Mouse (Mus musculus) liver, adult 2 months (tissue): ENCODE measurements around the gene Rnase13. TPM values are rescaled to one million over a fixed set of nuclear protein-coding genes. Genes with fewer than 3 reads are reported as not detected.

Experiments
- DNase-seq: peaks from one replicate; pipeline ENCODE4 v3.0.0-alpha.2; 2011; ENCODE audit warnings: low read depth, low spot score; ENCODE audit errors: extremely low read depth
- H3K27ac ChIP-seq: fragments of 200-500 bp; replicated peaks from 2 replicates; pipeline ENCODE4 v1.5.1; 2012; ENCODE audit warnings: low read depth, mild to moderate bottlenecking, control low read depth, inconsistent platforms, low read length; ENCODE audit not compliant: insufficient read depth
- H3K27me3 ChIP-seq: fragments of 200-500 bp; 2 replicates; pipeline ENCODE4 v1.6.1; 2012; ENCODE audit warnings: mild to moderate bottlenecking, moderate library complexity, low read length, inconsistent platforms; ENCODE audit not compliant: control insufficient read depth, insufficient read depth
- H3K36me3 ChIP-seq: fragments of 200-500 bp; 2 replicates; pipeline ENCODE4 v1.6.1; 2012; ENCODE audit warnings: low read length, inconsistent platforms; ENCODE audit not compliant: control insufficient read depth, insufficient read depth
- H3K4me1 ChIP-seq: fragments of 200-500 bp; 2 replicates; pipeline ENCODE4 v1.6.1; 2011; ENCODE audit warnings: low read length; ENCODE audit not compliant: control insufficient read depth, insufficient read depth
- H3K4me3 ChIP-seq: fragments of 200-500 bp; 2 replicates; pipeline ENCODE4 v1.5.1; 2011; ENCODE audit warnings: low read depth, mild to moderate bottlenecking, control low read depth, low read length, moderate library complexity; ENCODE audit not compliant: insufficient read depth
- H3K79me2 ChIP-seq: fragments of 200-500 bp; 2 replicates; pipeline ENCODE4 v1.6.1; 2012; ENCODE audit warnings: inconsistent platforms, mild to moderate bottlenecking, low read length, moderate library complexity; ENCODE audit not compliant: control insufficient read depth, insufficient read depth
- H3K9ac ChIP-seq: fragments of 200-500 bp; 2 replicates; pipeline ENCODE4 v1.6.1; 2012; ENCODE audit warnings: low read depth, mild to moderate bottlenecking, control low read depth, inconsistent platforms, low read length
- CTCF ChIP-seq: fragments of 200-500 bp; IDR thresholded peaks from 2 replicates; pipeline ENCODE4 v1.5.1; 2011; ENCODE audit warnings: low read depth, low read length, control low read depth
- POLR2A ChIP-seq: fragments of 200-500 bp; IDR thresholded peaks from 2 replicates; pipeline ENCODE4 v1.6.1; 2011; ENCODE audit warnings: low read length, control low read depth; ENCODE audit not compliant: insufficient read depth; ENCODE audit errors: extremely low read depth
- WGBS: fragments of 180-500 bp; shearing (Covaris S2); methylation state at CpG from one replicate; pipeline ENCODE4 v1.1.7; 2018; 5-methylcytosine and 5-hydroxymethylcytosine counted together
- polyA plus RNA-seq: library from polyadenylated mRNA; depleted of rRNA; stranded (reverse); fragments of >200 nt; gene quantifications from 2 replicates; pipeline ENCODE4 v1.2.3, GENCODE M21; 2012
- total RNA-seq: library from RNA; depleted of rRNA; stranded (reverse); fragments of >200 nt; gene quantifications from 2 replicates; pipeline ENCODE4 v1.2.3, GENCODE M21; 2014

The Rnase13 gene
- total and polyA plus RNA-seq, 2 experiments, result 0.24 TPM; not detected in 1

DNA sequence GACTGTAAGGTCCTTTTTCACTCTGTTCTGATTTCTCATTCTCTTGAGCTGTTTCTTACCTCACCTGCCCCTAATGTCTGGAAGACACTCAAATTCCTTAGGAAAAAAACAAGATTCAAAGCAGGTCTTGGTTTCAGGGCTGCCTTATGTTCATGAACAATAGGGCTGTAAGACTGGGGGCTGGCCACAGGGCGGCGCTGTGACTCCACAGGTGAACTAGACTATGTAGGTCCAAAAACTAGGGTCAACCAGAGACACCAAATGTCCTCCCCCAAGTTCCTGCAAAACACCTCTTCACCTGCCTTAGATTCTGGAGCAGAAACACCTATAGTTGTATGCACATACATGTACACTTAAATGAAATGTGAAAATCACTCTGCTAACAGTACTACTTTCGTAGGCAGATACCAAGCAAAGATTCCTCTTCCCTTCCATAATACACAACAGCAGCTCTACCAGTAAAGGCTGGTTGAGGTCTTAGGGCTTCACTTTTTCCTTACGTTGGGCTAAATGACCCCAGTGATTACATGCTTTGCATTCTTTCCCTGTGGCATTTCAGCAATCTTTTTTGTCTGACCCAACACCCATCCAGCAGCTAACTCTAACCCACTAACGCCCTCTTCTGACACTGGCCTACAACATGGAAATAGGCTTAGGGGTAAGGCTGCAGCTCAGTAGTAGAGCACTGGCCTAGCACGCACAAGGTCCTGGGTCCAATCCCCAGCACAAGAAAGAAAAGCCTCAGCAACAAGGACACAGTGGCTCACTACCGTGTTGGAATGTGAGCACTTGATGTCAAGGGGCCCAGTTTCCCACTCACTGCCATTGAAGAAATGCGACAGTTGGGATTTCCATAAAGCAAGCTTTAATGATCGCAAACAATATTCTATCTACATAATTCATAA is 19.5 kb downstream of the Rnase13 start:
- peak; percentile 71 for DNase-seq
- TF ChIP-seq CTCF (peak; percentile 95), POLR2A (no peak)
- no peaks in the 10 kb centered on the region for H3K27me3 ChIP-seq
- peaks cover 31% of the 10 kb centered on the region for H3K4me1 ChIP-seq
- no peak overlapping the region; the same call in 1 of the 2 replicates for H3K9ac ChIP-seq
- H3K4me3 ChIP-seq, result no peak overlapping the region
- H3K36me3 ChIP-seq, result peaks cover 36% of the 10 kb centered on the region
- 33% methylated on average over 9 of the region's 9 CpGs for WGBS
- no peaks in the 10 kb centered on the region for H3K79me2 ChIP-seq
- peak overlapping the region; percentile 66 for H3K27ac ChIP-seq

- TF ChIP-seq CTCF (no peak), POLR2A (no peak)
- H3K79me2 ChIP-seq, result no peaks in the 10 kb centered on the region
- no peaks in the 10 kb centered on the region; the same call in 1 of the 2 replicates for H3K36me3 ChIP-seq
- H3K4me1 ChIP-seq, result peaks cover 10% of the 10 kb centered on the region
- H3K4me3 ChIP-seq, result no peak overlapping the region
- peak overlapping the region; percentile 46; the same call in 1 of the 2 replicates for H3K27ac ChIP-seq
- DNase-seq, result peak; percentile 96
- no peak overlapping the region for H3K9ac ChIP-seq
- 27% methylated on average over 1 of the region's 1 CpGs for WGBS
- H3K27me3 ChIP-seq, result no peaks in the 10 kb centered on the region
These were observed 23.2 kb downstream of the Rnase13 start for GRCm38 (mm10) chr14:51899351-51899750.

DNA sequence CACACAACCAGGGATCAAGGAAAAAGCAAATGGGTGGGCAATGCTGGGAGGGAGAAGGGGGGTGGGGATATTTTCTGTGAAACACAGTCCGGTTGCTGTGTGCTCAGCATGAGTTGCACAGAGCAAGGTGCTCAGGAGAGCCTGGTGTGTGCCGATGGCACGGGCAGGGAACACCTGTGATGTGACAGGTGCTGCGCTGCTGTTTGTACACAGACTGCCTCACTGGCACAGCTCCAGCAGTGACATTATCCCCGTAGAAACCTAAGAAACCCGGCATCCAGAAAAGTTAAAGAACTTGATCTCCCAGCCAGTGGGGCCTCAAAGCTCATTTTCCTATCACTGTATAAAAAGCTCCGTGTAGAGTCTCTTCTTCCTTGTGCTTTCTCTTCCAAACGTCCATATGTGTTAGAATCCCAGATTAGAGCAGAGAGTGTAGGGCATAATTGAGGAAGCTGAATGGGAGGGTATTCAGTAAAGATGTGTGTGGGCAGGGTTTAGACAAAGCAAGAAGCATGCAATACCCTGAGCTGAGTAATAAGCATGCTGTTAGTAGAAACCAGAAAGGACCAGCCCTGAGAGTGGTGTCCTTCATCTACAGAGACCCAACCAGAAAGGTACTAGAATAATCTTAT is 25.9 kb downstream of the Rnase13 start:
- peaks cover 4% of the 10 kb centered on the region; the same call in 1 of the 2 replicates for H3K36me3 ChIP-seq
- no peaks in the 10 kb centered on the region for H3K79me2 ChIP-seq
- peaks cover 10% of the 10 kb centered on the region for H3K4me1 ChIP-seq
- no peak for DNase-seq
- H3K27me3 ChIP-seq, result no peaks in the 10 kb centered on the region
- no peak overlapping the region for H3K4me3 ChIP-seq
- H3K9ac ChIP-seq, result no peak overlapping the region
- no peak for TF ChIP-seq CTCF
- no peak for TF ChIP-seq POLR2A
- no peak overlapping the region for H3K27ac ChIP-seq
- 65% methylated on average over 8 of the region's 8 CpGs for WGBS

DNA sequence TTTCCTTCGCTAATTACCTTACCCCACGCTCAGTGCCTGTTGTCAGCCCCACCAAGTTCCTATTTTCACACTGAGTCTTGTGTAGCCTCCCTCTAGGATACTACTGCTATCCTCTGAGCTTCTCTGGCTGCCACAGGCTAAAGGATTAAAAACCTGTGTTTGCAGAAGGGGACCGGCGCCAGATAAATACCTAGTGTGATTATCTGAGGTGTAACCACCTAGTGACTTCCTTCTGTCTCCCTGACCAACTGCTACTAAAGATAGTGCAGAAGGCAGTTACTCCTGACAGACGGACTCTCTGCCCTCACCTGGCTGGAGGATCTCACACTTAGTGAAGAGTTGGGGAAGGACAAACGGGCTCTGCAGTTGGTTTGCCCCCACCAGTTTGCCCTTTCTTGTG is 26.6 kb downstream of the Rnase13 start:
- Histone ChIP-seq H3K4me1 (peaks cover 10% of the 10 kb centered on the region), H3K27me3 (no peaks in the 10 kb centered on the region), H3K27ac (no peak overlapping the region), H3K4me3 (no peak overlapping the region), H3K9ac (no peak overlapping the region), H3K36me3 (peaks cover 9% of the 10 kb centered on the region), H3K79me2 (no peaks in the 10 kb centered on the region)
- no peak for DNase-seq
- TF ChIP-seq CTCF, result no peak
- TF ChIP-seq POLR2A, result no peak
- 89% methylated on average over 6 of the region's 6 CpGs for WGBS

GRCm38 (mm10) chr14:51895071-51895470 is 27.5 kb downstream of the Rnase13 start:
- peaks cover 17% of the 10 kb centered on the region for H3K36me3 ChIP-seq
- no peaks in the 10 kb centered on the region for H3K27me3 ChIP-seq
- H3K4me1 ChIP-seq, result peaks cover 10% of the 10 kb centered on the region
- no peak overlapping the region for H3K9ac ChIP-seq
- TF ChIP-seq CTCF, result no peak
- TF ChIP-seq POLR2A, result no peak
- H3K27ac ChIP-seq, result no peak overlapping the region
- no peak for DNase-seq
- no peak overlapping the region for H3K4me3 ChIP-seq
- no peaks in the 10 kb centered on the region for H3K79me2 ChIP-seq
- 93% methylated on average over 14 of the region's 14 CpGs for WGBS

DNA sequence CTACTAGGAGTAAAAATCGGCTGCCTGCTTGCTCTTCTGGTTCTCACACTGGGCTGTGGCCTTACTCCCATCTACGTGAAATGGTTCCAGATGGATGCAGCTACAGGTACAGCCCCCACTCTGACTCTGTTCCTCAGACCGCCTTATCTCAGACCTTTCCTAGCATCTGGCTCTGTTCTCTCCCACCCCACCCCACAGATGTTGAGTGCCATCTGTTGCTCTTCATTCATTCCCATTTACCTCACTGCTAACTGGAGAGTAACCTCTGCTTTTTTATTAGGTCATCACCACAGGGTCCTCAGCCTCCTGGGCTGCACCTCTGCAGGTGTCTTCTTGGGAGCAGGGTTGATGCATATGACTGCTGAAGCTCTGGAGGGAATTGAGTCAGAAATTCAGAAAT is 28.8 kb downstream of the Rnase13 start:
- no peaks in the 10 kb centered on the region for H3K79me2 ChIP-seq
- 82% methylated on average over 3 of the region's 3 CpGs for WGBS

More for the DNA sequence above, 28.8 kb downstream of the Rnase13 start:
- TF ChIP-seq CTCF (no peak), POLR2A (no peak)
- DNase-seq, result no peak
- Histone ChIP-seq H3K9ac (no peak overlapping the region), H3K36me3 (peaks cover 28% of the 10 kb centered on the region), H3K4me1 (peaks cover 6% of the 10 kb centered on the region), H3K27ac (no peak overlapping the region), H3K27me3 (no peaks in the 10 kb centered on the region), H3K4me3 (no peak overlapping the region)
